Mouse (Mus musculus) heart, embryonic 10.5 days (tissue): ENCODE measurements around the gene Rpl34. TPM values are rescaled to one million over a fixed set of nuclear protein-coding genes. Genes with fewer than 3 reads are reported as not detected.

Source experiments
- DNase-seq: peaks from one replicate; pipeline ENCODE4 v3.0.0-alpha.2; 2017; ENCODE audit warnings: low spot score
- H3K27ac ChIP-seq: fragments of 300-500 bp; sonication (generic); 2 replicates; pipeline ENCODE4 v1.5.1; 2016; ENCODE audit warnings: mild to moderate bottlenecking
- H3K27me3 ChIP-seq: fragments of 300-500 bp; sonication (generic); 2 replicates; pipeline ENCODE4 v1.6.1; 2016; ENCODE audit warnings: mild to moderate bottlenecking; ENCODE audit not compliant: poor library complexity, insufficient read depth, severe bottlenecking
- H3K36me3 ChIP-seq: fragments of 300-500 bp; sonication (generic); 2 replicates; pipeline ENCODE4 v1.6.1; 2016; ENCODE audit warnings: mild to moderate bottlenecking, moderate library complexity
- H3K4me1 ChIP-seq: fragments of 300-500 bp; sonication (generic); 2 replicates; pipeline ENCODE4 v1.6.1; 2016; ENCODE audit warnings: mild to moderate bottlenecking
- H3K4me3 ChIP-seq: fragments of 300-500 bp; sonication (generic); 2 replicates; pipeline ENCODE4 v1.5.1; 2016; ENCODE audit warnings: mild to moderate bottlenecking, moderate library complexity
- H3K9me3 ChIP-seq: fragments of 300-500 bp; sonication (generic); 2 replicates; pipeline ENCODE4 v1.6.1; 2016; ENCODE audit warnings: mild to moderate bottlenecking, moderate library complexity
- WGBS: fragments of 180-500 bp; shearing (Covaris S2); methylation state at CpG from one replicate; pipeline ENCODE4 v1.1.7; 2016; 5-methylcytosine and 5-hydroxymethylcytosine counted together
- polyA plus RNA-seq: library from polyadenylated mRNA; unstranded; fragments of >200 nt; fragmentation: Nextera tagmentation; extraction: Ambion mirVana; gene quantifications from 2 replicates; pipeline ENCODE4 v1.2.1, GENCODE M21; 2016

The Rpl34 gene
- polyA plus RNA-seq, 1 experiment from 2014 or later, result 756 TPM

- Histone ChIP-seq H3K9me3 (no peaks in the 10 kb centered on the region), H3K4me1 (peaks cover 9% of the 10 kb centered on the region; the same call in 1 of the 2 replicates), H3K4me3 (no peak overlapping the region), H3K36me3 (peaks cover 71% of the 10 kb centered on the region), H3K27ac (no peak overlapping the region), H3K27me3 (no peaks in the 10 kb centered on the region)
- 89% methylated on average over 6 of the region's 6 CpGs for WGBS
- DNase-seq, result no peak
These were observed 27.9 kb downstream of the Rpl34 start for GRCm38 (mm10) chr3:130702289-130702688.

GRCm38 (mm10) chr3:130697622-130698021 lies 32.6 kb downstream of the Rpl34 start:
- Histone ChIP-seq H3K4me1 (0 out of 2 replicates have a peak, but pooled peaks cover 3% of the 10 kb centered on the region), H3K27me3 (no peaks in the 10 kb centered on the region), H3K4me3 (no peak overlapping the region), H3K36me3 (peaks cover 69% of the 10 kb centered on the region), H3K27ac (no peak overlapping the region), H3K9me3 (no peaks in the 10 kb centered on the region)
- no peak for DNase-seq
- 75% methylated on average over 4 of the region's 4 CpGs for WGBS

DNA sequence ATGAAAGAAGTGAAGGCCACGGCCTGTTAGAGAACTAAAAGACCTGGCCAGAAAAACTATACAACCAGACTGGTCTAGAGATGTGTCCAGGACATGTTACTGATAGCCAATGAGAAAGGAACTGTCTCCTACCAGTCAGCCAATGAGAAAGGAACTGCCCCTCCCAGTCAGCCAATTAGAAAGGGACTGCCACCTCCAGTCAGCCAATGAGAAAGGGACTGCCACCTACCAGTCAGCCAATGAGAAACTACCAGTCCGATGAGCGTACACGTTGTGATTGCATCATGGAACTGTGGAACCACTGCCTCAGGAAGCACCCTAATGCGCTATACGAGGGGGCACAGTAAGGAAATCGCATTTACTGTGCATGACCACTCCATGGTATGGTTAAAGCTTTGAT lies 35.5 kb downstream of the Rpl34 start:
- DNase-seq, result no peak
- 87% methylated on average over 7 of the region's 7 CpGs for WGBS
- H3K27ac ChIP-seq, result no peak overlapping the region
- H3K4me3 ChIP-seq, result no peak overlapping the region
- no peaks in the 10 kb centered on the region for H3K27me3 ChIP-seq
- peaks cover 14% of the 10 kb centered on the region for H3K4me1 ChIP-seq
- H3K36me3 ChIP-seq, result peaks cover 40% of the 10 kb centered on the region
- no peaks in the 10 kb centered on the region for H3K9me3 ChIP-seq

- Histone ChIP-seq H3K27me3 (no peaks in the 10 kb centered on the region), H3K4me1 (peaks cover 14% of the 10 kb centered on the region), H3K4me3 (no peak overlapping the region), H3K9me3 (no peaks in the 10 kb centered on the region), H3K36me3 (peaks cover 35% of the 10 kb centered on the region), H3K27ac (no peak overlapping the region)
- 65% methylated on average over 9 of the region's 9 CpGs for WGBS
- DNase-seq, result no peak
These were observed 36.1 kb downstream of the Rpl34 start for GRCm38 (mm10) chr3:130694041-130694593.

DNA sequence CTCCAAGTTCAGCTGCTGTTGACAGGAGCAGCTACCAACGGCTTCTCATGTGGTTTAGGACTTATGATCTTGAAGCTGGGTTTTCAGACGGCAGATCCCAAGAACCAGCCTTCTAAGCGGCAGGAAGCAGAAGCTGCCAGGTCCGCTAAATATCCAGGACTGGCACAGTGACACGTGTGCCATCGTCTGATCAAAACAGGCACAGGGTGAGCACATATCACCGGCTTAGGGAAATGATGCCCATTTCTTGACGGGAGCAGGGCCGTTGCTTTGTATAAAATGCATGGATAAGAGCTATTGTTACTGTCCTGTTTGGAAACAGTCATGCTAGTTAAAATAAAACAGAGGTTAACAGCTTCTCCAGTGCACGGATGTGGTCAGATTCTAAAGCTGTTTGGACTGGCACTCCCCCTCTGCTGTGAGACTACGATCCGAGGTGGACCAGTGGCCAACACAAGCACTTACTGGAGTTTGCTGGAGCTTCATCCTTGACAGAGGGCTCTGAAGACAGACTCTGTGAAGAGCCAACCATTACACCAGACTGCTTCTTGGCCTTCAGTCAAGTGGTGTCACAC lies 38.5 kb downstream of the Rpl34 start:
- H3K27ac ChIP-seq, result peak overlapping the region; percentile 85
- H3K4me1 ChIP-seq, result peaks cover 11% of the 10 kb centered on the region
- 36% methylated on average over 12 of the region's 12 CpGs for WGBS
- no peaks in the 10 kb centered on the region for H3K9me3 ChIP-seq
- no peaks in the 10 kb centered on the region for H3K27me3 ChIP-seq
- no peak for DNase-seq
- peak overlapping the region; percentile 60 for H3K4me3 ChIP-seq
- peaks cover 21% of the 10 kb centered on the region for H3K36me3 ChIP-seq

- Histone ChIP-seq H3K9me3 (no peaks in the 10 kb centered on the region), H3K27ac (peak overlapping the region; percentile 85), H3K4me3 (peak overlapping the region; percentile 60), H3K27me3 (no peaks in the 10 kb centered on the region), H3K4me1 (peaks cover 11% of the 10 kb centered on the region), H3K36me3 (peaks cover 16% of the 10 kb centered on the region)
- WGBS, result 4% methylated on average over 20 of the region's 20 CpGs
- peak; percentile 88 for DNase-seq
These were observed 39.2 kb downstream of the Rpl34 start for GRCm38 (mm10) chr3:130690834-130691595.

DNA sequence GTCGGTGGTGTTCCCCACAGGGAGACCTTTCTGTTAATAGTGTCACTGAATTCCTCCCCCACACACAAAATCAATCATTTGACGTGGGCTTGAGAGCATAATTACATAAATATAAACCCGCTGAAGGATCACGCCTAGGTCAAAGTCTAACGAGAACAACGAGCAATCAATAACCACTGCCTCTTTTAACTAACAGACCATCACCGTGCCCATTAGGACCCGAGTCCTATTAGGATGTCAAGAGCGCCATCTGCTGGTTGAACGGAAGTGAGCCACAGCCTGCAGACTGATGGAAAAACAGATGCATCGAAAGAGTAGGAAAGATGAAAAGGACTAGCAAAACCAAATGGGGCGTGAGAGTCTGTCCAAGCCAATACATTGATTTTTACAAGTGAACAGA lies 40.6 kb downstream of the Rpl34 start:
- Histone ChIP-seq H3K36me3 (peaks cover 2% of the 10 kb centered on the region), H3K27me3 (0 out of 2 replicates have a peak, but pooled peaks cover 4% of the 10 kb centered on the region), H3K4me1 (peaks cover 11% of the 10 kb centered on the region), H3K9me3 (no peaks in the 10 kb centered on the region), H3K4me3 (no peak overlapping the region), H3K27ac (no peak overlapping the region)
- DNase-seq, result peak; percentile 85
- 26% methylated on average over 12 of the region's 12 CpGs for WGBS

DNA sequence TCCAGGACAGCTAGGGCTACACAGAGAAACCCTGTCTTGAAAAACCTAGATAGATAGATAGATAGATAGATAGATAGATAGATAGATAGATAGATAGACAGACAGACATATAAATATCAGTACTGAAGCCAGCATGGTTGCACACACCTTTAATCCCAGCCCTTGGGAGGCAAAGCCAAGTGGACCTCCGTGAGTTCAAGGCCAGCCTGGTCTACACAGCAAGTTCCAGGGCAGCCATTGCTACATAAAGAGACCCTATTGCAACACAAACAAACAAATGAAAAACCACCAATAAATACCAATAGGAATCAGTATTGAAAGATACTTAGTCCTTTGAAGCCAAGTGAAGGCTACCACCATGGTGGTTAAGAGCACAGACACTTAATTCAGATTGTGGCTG lies 43.1 kb downstream of the Rpl34 start:
- no peaks in the 10 kb centered on the region for H3K9me3 ChIP-seq
- no peaks in the 10 kb centered on the region for H3K36me3 ChIP-seq
- peaks cover 9% of the 10 kb centered on the region for H3K4me1 ChIP-seq
- H3K27me3 ChIP-seq, result 0 out of 2 replicates have a peak, but pooled peaks cover 8% of the 10 kb centered on the region
- no peak overlapping the region for H3K27ac ChIP-seq
- DNase-seq, result no peak
- no peak overlapping the region for H3K4me3 ChIP-seq
- WGBS, result 83% methylated on average over 1 of the region's 1 CpGs

- Histone ChIP-seq H3K36me3 (no peaks in the 10 kb centered on the region), H3K4me3 (no peak overlapping the region), H3K9me3 (no peaks in the 10 kb centered on the region), H3K27ac (no peak overlapping the region), H3K4me1 (no peaks in the 10 kb centered on the region), H3K27me3 (0 out of 2 replicates have a peak, but pooled peaks cover 9% of the 10 kb centered on the region)
- 82% methylated on average over 8 of the region's 8 CpGs for WGBS
- no peak for DNase-seq
These were observed 45.2 kb downstream of the Rpl34 start for GRCm38 (mm10) chr3:130685014-130685366.

- WGBS, result 88% methylated on average over 9 of the region's 9 CpGs
- H3K36me3 ChIP-seq, result no peaks in the 10 kb centered on the region
- no peak for DNase-seq
- 0 out of 2 replicates have a peak, but pooled peaks cover 9% of the 10 kb centered on the region for H3K27me3 ChIP-seq
- H3K4me1 ChIP-seq, result no peaks in the 10 kb centered on the region
- no peaks in the 10 kb centered on the region for H3K9me3 ChIP-seq
- H3K4me3 ChIP-seq, result no peak overlapping the region
- no peak overlapping the region for H3K27ac ChIP-seq
These were observed 45.8 kb downstream of the Rpl34 start for GRCm38 (mm10) chr3:130684276-130685013.

DNA sequence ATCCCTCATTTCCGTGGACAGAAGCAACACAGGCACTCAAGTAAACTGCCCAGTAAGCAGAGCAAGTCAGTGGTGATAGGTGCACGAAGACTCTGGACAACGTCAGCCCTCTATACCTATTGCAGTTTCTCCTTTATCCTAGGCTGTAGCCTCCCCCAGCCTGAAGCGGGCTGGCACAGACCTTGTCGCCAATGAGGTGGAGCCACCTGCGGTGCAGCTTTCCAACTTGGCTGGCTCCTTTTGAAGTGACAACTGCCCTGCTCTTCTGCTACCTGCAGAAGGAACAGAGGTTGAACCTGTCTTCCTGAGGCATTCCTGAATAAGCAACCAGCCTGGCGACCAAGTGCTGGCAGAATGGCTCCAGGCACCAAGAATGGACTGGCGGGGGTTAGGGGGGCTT lies 46.4 kb downstream of the Rpl34 start:
- H3K9me3 ChIP-seq, result no peaks in the 10 kb centered on the region
- 0 out of 2 replicates have a peak, but pooled peaks cover 9% of the 10 kb centered on the region for H3K27me3 ChIP-seq
- no peaks in the 10 kb centered on the region for H3K36me3 ChIP-seq
- no peak for DNase-seq
- no peak overlapping the region for H3K27ac ChIP-seq
- no peaks in the 10 kb centered on the region for H3K4me1 ChIP-seq
- WGBS, result 64% methylated on average over 8 of the region's 8 CpGs
- H3K4me3 ChIP-seq, result no peak overlapping the region

DNA sequence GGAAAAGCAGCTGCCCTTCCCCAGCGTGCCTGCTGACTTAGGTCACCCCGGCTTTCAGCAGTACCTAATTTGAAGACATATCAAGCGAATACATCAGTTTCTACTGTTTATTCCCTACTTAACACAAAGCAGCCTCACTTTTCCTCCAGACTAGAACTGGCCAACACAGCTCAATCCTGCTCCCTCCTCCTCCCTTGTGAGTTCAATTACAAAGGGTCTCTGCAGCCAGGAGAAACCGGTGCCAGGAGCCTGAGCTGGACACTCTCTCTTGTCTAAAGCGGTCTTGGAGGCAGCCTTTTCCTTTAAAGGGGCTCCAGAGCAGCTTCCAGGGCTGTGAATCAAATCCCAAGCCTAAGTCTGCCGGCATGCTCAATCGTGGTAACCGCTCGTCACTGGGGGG lies 48.0 kb downstream of the Rpl34 start:
- 0 out of 2 replicates have a peak, but pooled peaks cover 9% of the 10 kb centered on the region for H3K27me3 ChIP-seq
- H3K27ac ChIP-seq, result no peak overlapping the region
- DNase-seq, result no peak
- no peaks in the 10 kb centered on the region for H3K36me3 ChIP-seq
- no peaks in the 10 kb centered on the region for H3K4me1 ChIP-seq
- WGBS, result 82% methylated on average over 9 of the region's 9 CpGs
- H3K9me3 ChIP-seq, result no peaks in the 10 kb centered on the region
- no peak overlapping the region for H3K4me3 ChIP-seq

DNA sequence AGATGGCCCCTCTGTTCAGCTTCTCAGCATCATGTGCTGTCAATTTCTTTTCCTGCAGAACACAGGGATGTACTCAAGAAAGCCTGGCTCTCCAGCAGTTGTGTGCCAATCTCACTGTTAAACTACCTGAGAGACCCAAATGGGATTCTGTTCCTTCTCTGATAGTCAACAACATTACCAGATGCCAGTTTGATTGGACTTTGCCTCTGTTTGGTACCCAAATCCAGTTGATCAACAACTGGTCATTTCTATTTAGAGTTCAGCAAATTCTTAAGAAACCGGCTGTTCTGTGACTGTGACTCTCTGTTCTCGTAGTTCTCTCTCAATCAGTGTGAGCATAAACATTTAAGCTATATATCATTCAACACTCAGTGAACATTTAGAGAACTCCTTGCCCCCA lies 49.0 kb downstream of the Rpl34 start:
- H3K27me3 ChIP-seq, result 0 out of 2 replicates have a peak, but pooled peaks cover 9% of the 10 kb centered on the region
- no peak overlapping the region for H3K27ac ChIP-seq
- H3K9me3 ChIP-seq, result no peaks in the 10 kb centered on the region
- H3K4me1 ChIP-seq, result no peaks in the 10 kb centered on the region
- H3K4me3 ChIP-seq, result no peak overlapping the region
- DNase-seq, result no peak
- 86% methylated on average over 2 of the region's 2 CpGs for WGBS
- no peaks in the 10 kb centered on the region for H3K36me3 ChIP-seq
